Mouse (Mus musculus): Measurements from ENCODE around the gene Tmem183a. TPM values are rescaled to one million over a fixed set of nuclear protein-coding genes. Genes with fewer than 3 reads are reported as not detected.

Tmem183a gene
- polyA plus RNA-seq, 1 experiment = 39.4 TPM

DNA sequence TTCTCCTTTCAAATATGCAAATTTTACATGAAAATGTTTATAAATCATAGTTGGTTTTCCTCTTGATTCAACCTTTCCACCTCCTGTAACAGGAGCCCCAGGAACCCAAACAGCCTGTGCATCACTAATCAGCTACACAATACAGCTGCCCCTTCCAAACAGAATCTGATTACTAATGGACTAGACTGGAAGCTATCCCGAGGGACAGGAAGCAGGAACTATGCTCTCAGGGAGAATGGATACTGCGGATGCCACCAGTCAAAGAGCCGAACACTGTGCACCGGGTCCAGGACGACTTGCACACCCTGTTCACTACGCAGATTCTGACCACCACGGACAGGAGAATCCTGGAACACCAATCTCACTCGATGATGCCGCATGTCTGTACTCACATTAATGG, 14.0 kb downstream of the Tmem183a start:
- Histone ChIP-seq H3K4me1 (ENCODE audit: control insufficient read depth, insufficient read depth, low read length) (no peaks in the 10 kb centered on the region), H3K4me3 (ENCODE audit: insufficient read depth, low read length) (no peak overlapping the region), H3K27ac (ENCODE audit: insufficient read depth, low read depth, low read length) (no peak overlapping the region)
- no peak for TF ChIP-seq CTCF (IDR thresholded peaks at IDR 0.05; ENCODE audit: low read depth, low read length)
- TF ChIP-seq POLR2A (IDR thresholded peaks at IDR 0.05; ENCODE audit: borderline replicate concordance, low read depth, low read length) = no peak

DNA sequence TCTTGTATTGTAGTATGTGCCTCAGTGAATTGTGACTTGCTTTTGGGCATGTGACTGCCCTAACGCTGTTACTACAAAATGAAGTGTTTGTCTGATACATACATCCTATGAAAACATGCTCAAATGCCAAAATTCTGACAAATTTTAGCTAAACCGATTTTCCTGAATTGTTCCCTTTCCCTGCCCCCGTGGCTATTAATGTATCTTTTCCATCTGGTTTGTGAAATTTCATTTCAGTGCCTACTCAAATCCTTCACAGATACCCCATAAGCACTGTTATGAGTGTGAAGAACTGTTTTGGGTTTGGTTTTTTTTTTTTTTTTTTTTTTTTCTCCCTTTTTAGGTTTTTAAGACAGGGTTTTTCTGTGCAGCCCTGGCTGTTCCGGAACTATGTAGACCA, 16.7 kb downstream of the Tmem183a start:
- TF ChIP-seq POLR2A (IDR thresholded peaks at IDR 0.05; ENCODE audit: borderline replicate concordance, low read depth, low read length) (no peak), CTCF (IDR thresholded peaks at IDR 0.05; ENCODE audit: low read depth, low read length) (no peak)
- H3K27ac ChIP-seq (ENCODE audit: insufficient read depth, low read depth, low read length) = no peak overlapping the region
- H3K4me3 ChIP-seq (ENCODE audit: insufficient read depth, low read length) = no peak overlapping the region
- no peaks in the 10 kb centered on the region for H3K4me1 ChIP-seq (ENCODE audit: control insufficient read depth, insufficient read depth, low read length)

DNA sequence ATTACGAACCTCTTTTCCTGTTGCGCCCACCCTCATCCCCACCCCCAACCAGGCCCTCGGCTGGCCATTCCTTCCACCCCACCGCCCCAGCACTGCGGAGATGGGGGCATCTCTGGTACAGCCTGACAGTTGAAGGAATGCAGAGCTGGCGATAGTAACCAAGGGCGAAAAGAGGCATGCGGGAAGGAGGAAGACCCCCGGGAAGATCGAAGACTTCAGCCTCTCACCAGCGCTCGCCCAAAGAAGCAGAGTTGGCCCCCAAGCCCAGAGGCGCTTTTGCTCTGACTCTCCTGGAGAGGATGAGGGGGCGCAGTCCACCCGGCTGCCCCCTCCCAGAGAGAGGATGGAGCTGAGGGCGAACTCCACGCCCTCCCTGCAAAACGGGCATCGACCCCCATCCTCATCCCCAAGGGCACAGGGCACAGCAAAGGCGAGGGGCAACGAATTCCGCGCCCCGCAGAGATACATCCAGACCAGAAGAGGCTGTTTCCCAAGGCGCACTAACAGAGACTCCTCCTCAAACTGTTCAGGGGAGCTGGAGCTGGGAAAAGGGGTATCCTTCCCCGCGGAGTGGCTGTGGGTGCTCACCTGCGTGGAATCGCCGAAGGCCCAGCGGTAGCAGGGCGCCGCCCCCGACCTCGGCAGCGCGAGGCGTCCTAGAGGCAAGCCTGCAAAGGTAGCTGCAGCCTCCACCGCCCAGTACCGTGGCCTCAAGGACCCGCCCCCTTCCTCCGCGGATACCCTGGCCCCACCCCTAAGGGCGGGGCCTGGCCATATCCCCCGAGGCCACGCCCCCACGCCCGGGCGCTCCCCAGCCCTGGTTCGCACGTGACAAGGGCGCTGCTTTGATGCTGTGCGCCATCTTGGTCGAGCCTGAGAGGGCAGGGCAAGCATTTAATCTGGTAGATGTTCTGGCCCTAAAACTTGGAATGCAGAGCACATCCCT, 17.5 kb downstream of the Tmem183a start:
- H3K27ac ChIP-seq (ENCODE audit: insufficient read depth, low read depth, low read length) = no peak overlapping the region
- TF ChIP-seq CTCF (IDR thresholded peaks at IDR 0.05; ENCODE audit: low read depth, low read length) = no peak
- TF ChIP-seq POLR2A (IDR thresholded peaks at IDR 0.05; ENCODE audit: borderline replicate concordance, low read depth, low read length) = no peak
- no peak overlapping the region for H3K4me3 ChIP-seq (ENCODE audit: insufficient read depth, low read length)
- H3K4me1 ChIP-seq (ENCODE audit: control insufficient read depth, insufficient read depth, low read length) = no peaks in the 10 kb centered on the region

DNA sequence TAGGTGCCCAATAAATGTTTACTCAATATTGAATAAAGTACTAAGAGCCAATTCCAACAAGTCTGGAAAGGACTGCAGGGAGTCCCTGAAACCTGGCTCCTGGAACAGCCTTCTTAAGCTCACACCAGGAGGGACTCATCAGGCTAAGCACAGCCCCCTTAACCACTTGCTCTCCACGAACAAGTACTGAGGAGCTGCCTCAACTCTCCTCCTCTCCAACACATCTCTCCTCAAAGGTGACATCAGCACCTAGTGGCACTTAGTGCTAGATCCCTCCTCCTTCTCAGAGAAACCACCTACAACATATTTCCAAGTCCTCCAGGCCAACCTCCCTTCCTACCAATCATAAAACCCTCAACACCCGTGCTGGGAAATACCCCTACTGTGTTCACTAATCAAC, 18.2 kb downstream of the Tmem183a start:
- H3K27ac ChIP-seq (ENCODE audit: insufficient read depth, low read depth, low read length) = no peak overlapping the region
- TF ChIP-seq POLR2A (IDR thresholded peaks at IDR 0.05; ENCODE audit: borderline replicate concordance, low read depth, low read length) (no peak), CTCF (IDR thresholded peaks at IDR 0.05; ENCODE audit: low read depth, low read length) (no peak)
- no peaks in the 10 kb centered on the region for H3K4me1 ChIP-seq (ENCODE audit: control insufficient read depth, insufficient read depth, low read length)
- H3K4me3 ChIP-seq (ENCODE audit: insufficient read depth, low read length) = no peak overlapping the region

DNA sequence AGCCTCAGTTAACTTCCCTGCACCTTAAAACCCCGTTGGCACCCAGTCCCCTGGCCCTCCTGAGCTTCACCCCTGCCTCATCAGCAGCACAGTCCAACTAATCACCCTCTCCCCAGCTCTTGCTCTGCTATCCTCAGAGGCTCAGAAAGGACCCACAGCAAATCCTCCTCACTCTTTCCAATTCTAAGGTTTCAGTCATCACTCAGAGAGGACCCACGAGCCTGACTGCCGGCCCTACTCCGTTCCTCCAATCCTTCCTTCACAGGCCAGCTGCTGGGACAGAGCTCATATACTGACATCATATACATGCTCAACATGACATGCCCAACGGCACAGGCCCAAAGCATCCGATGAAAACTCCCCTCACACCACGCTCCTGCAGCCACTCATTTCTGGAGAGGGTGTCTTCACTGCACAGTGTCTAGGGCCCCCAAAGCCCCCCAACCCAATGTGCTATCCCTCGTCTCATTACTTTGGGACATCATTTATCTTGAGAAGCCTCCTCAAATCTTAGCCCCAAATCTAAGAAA, 18.9 kb downstream of the Tmem183a start:
- TF ChIP-seq CTCF (IDR thresholded peaks at IDR 0.05; ENCODE audit: low read depth, low read length) (no peak), POLR2A (IDR thresholded peaks at IDR 0.05; ENCODE audit: borderline replicate concordance, low read depth, low read length) (no peak)
- no peak overlapping the region for H3K4me3 ChIP-seq (ENCODE audit: insufficient read depth, low read length)
- no peak overlapping the region for H3K27ac ChIP-seq (ENCODE audit: insufficient read depth, low read depth, low read length)
- H3K4me1 ChIP-seq (ENCODE audit: control insufficient read depth, insufficient read depth, low read length) = no peaks in the 10 kb centered on the region

DNA sequence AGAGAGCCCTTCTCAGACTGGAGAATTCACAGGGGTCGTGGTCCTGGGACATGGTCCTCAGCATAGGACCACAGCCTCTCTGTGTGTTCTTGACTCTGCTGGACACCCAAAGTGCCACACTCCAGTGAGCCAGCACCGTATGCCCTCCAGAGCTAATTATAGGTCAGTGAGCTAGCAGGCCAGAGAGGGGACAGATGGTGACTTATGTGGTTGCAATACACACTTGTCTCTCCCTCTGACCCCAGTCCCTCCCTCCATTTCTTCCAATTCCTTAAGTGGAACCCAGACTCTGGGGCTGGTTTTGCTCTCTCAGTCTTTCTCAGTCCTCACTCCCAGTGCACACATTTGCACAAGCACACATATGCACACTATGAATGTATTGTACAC, 19.5 kb downstream of the Tmem183a start:
- H3K27ac ChIP-seq (ENCODE audit: insufficient read depth, low read depth, low read length) = no peak overlapping the region
- H3K4me1 ChIP-seq (ENCODE audit: control insufficient read depth, insufficient read depth, low read length) = no peaks in the 10 kb centered on the region
- no peak overlapping the region for H3K4me3 ChIP-seq (ENCODE audit: insufficient read depth, low read length)
- TF ChIP-seq CTCF (IDR thresholded peaks at IDR 0.05; ENCODE audit: low read depth, low read length) (no peak), POLR2A (IDR thresholded peaks at IDR 0.05; ENCODE audit: borderline replicate concordance, low read depth, low read length) (no peak)

DNA sequence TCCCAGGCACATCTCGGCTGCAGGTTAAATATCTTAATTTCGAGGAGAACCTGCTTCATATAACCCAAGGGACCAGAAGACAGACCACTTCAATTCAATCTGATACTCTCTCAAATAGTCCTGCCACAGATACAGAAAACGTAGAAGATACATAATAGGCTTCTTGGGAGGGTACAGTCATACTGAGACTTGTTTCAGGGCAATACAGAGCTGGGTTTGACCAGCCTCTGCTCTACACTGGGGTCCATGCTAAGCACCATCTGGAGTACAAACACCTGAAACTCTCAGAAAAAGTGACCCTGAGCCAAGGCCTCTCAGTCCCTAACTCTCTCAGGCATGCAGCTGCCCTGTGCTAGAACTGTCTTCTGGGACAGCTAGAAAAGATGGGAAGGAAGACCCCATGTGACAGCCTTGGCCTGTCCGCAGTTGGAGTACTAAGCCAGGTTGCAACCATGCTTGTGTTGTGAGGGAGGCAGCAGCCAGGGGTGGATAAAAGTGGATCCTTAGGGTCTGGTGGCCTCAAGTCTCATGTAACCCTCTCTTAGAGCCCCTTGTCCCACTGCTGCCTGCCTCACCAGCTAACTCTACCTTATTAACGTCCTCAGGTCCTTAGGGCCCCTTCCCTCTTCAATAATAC, 20.0 kb downstream of the Tmem183a start:
- Histone ChIP-seq H3K27ac (ENCODE audit: insufficient read depth, low read depth, low read length) (no peak overlapping the region), H3K4me3 (ENCODE audit: insufficient read depth, low read length) (no peak overlapping the region), H3K4me1 (ENCODE audit: control insufficient read depth, insufficient read depth, low read length) (no peaks in the 10 kb centered on the region)
- no peak for TF ChIP-seq POLR2A (IDR thresholded peaks at IDR 0.05; ENCODE audit: borderline replicate concordance, low read depth, low read length)
- TF ChIP-seq CTCF (IDR thresholded peaks at IDR 0.05; ENCODE audit: low read depth, low read length) = no peak

DNA sequence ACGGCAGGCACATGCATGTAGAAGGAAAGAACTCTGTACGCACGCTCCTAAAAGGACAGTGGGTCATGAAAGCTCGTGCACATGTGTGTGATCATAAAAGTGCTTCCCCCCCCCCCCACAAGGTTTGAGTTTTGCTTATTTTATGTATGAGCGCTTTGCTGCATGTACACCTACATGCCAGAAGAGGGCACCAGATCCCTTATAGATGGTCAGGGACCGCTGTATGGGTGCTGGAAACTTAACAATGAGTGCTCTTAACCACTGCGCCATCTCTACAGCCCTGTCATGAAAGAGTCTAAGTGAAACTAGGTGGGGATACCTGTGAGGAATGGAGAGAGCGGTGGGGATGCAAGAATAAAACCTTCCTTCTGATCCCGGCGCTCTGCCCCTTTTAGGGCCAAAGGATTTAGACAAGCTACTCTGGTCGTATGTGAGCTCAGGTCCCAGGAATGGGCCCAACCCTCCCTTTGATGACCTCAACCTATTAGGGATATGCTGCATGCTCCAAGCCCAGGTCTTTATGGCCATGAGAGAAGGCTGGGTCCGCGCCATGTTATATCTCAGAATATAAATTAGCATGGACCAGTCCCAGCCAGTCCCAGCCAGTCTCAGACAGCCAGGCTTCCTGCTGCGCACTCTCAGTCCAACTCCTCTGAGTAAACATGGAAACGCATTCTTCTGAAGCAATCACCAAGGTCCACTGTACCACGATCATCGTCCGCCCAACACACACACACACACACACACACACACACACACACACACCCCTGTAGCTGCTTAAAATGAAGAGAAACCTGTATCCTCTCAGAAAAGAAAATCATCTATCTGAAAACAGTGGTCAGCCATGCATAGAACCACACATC, 21.8 kb downstream of the Tmem183a start:
- TF ChIP-seq CTCF (IDR thresholded peaks at IDR 0.05; ENCODE audit: low read depth, low read length) = no peak
- no peak for TF ChIP-seq POLR2A (IDR thresholded peaks at IDR 0.05; ENCODE audit: borderline replicate concordance, low read depth, low read length)
- Histone ChIP-seq H3K4me1 (ENCODE audit: control insufficient read depth, insufficient read depth, low read length) (no peaks in the 10 kb centered on the region), H3K4me3 (ENCODE audit: insufficient read depth, low read length) (no peak overlapping the region), H3K27ac (ENCODE audit: insufficient read depth, low read depth, low read length) (no peak overlapping the region)

DNA sequence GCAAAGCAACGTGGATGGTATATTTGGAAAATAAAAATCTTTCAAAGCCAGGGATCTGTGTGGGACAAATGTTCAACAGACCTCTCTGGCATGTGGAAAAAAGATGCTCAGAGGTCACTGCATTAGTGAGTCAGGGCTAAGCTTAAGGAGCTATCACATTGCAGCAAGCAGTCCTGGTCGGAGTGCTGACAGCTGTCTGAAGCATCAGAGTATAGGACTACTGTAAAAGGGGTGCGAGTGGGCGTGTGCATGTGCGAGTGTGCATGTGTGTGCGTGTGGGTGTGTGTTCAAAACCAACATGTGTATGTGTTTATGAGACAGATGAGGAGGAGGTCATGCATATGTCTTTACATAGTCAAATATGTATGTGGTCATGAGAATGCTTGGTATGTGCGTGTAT, 22.6 kb downstream of the Tmem183a start:
- Histone ChIP-seq H3K4me3 (ENCODE audit: insufficient read depth, low read length) (no peak overlapping the region), H3K4me1 (ENCODE audit: control insufficient read depth, insufficient read depth, low read length) (no peaks in the 10 kb centered on the region), H3K27ac (ENCODE audit: insufficient read depth, low read depth, low read length) (no peak overlapping the region)
- TF ChIP-seq CTCF (IDR thresholded peaks at IDR 0.05; ENCODE audit: low read depth, low read length) = no peak
- no peak for TF ChIP-seq POLR2A (IDR thresholded peaks at IDR 0.05; ENCODE audit: borderline replicate concordance, low read depth, low read length)
